Mouse (Mus musculus) spleen, adult 2 months (tissue): ENCODE measurements around the gene Lin54. TPM values are rescaled to one million over a fixed set of nuclear protein-coding genes. Genes with fewer than 3 reads are reported as not detected.

Experiments
- DNase-seq, 2 experiments: peaks; one replicate each; pipeline versions ENCODE4 v3.0.0 to v3.0.0-alpha.2; 2012 to 2021; ENCODE audit warnings: low spot score in 2 of 2, low read depth in 1 of 2
- H3K27ac ChIP-seq: fragments of 200-500 bp; 2 replicates; pipeline ENCODE4 v1.5.1; 2012; ENCODE audit warnings: low read length, inconsistent platforms; ENCODE audit not compliant: insufficient read depth
- H3K27me3 ChIP-seq: fragments of 200-500 bp; 2 replicates; pipeline ENCODE4 v1.6.1; 2012; ENCODE audit warnings: mild to moderate bottlenecking, moderate library complexity, low read length, inconsistent platforms; ENCODE audit not compliant: control insufficient read depth, insufficient read depth
- H3K36me3 ChIP-seq: fragments of 200-500 bp; 2 replicates; pipeline ENCODE4 v1.6.1; 2012; ENCODE audit warnings: mild to moderate bottlenecking, low read length, inconsistent platforms; ENCODE audit not compliant: control insufficient read depth, insufficient read depth
- H3K4me1 ChIP-seq: fragments of 200-500 bp; 2 replicates; pipeline ENCODE4 v1.6.1; 2011; ENCODE audit warnings: inconsistent platforms; ENCODE audit not compliant: control insufficient read depth, insufficient read depth, insufficient read length
- H3K4me3 ChIP-seq: fragments of 200-500 bp; 2 replicates; pipeline ENCODE4 v1.5.1; 2011; ENCODE audit warnings: mild to moderate bottlenecking, inconsistent platforms; ENCODE audit not compliant: insufficient read depth, insufficient read length; ENCODE audit errors: extremely low read depth
- CTCF ChIP-seq: fragments of 200-500 bp; IDR thresholded peaks from 2 replicates; pipeline ENCODE4 v1.5.1; 2011; ENCODE audit warnings: mild to moderate bottlenecking, inconsistent platforms; ENCODE audit not compliant: insufficient read depth, insufficient read length, insufficient replicate concordance; ENCODE audit errors: extremely low read depth
- POLR2A ChIP-seq: fragments of 200-500 bp; IDR thresholded peaks from 2 replicates; pipeline ENCODE4 v1.6.1; 2011; ENCODE audit warnings: low read depth, low read length, inconsistent platforms
- WGBS: fragments of 180-500 bp; shearing (Covaris S2); methylation state at CpG from one replicate; pipeline ENCODE4 v1.1.7; 2018; 5-methylcytosine and 5-hydroxymethylcytosine counted together
- polyA plus RNA-seq: library from polyadenylated mRNA; depleted of rRNA; stranded (reverse); fragments of >200 nt; gene quantifications from 2 replicates; pipeline ENCODE4 v1.2.3, GENCODE M21; 2012

Gene Lin54
- polyA plus RNA-seq, 1 experiment, result 3.4 TPM

DNA sequence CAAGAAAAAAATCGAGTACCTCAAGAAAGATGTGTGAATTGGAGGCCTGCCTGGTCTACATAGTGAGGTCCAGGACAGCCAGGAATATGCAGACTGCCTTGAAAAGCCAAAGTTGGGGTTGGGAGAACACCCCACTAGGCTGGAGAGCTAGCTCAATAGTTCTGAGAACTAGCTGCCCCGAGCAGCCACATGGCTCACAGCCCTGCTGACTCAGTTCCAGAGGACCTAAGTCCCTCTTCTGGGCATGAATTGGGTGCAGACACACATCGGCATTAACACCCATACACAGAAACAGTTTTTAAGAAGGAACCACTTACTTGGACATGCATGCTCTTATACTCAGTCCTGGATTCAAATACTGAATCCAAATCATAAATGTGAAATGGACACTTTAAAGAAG, 76.2 kb downstream of the Lin54 start:
- Histone ChIP-seq H3K4me1 (peaks cover 5% of the 10 kb centered on the region; the same call in 1 of the 2 replicates), H3K4me3 (no peak overlapping the region), H3K27me3 (no peaks in the 10 kb centered on the region), H3K27ac (no peak overlapping the region), H3K36me3 (peaks cover 17% of the 10 kb centered on the region)
- no peak for TF ChIP-seq CTCF
- TF ChIP-seq POLR2A, result no peak
- WGBS, result 57% methylated on average over 3 of the region's 3 CpGs
- no peak for DNase-seq

DNA sequence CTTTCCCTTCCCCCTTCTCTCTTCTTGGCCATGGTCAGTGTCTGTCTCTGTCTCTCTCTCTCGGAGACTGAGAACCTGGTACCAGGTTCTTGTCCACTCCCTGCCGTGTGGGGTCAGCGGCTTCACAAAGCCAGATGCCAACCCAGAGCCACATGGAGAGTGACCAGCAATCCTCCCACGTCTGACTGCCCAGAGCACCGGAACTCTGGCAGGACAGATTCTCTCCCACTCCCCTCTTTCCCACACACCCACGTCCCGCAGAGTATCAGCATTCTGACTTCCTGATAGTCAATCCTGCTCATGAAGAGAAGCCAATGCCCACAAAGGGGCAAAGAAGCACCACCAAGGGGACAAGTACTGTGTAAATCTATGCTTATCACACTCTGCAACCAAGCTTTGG, 76.8 kb downstream of the Lin54 start:
- Histone ChIP-seq H3K36me3 (peaks cover 17% of the 10 kb centered on the region), H3K4me3 (no peak overlapping the region), H3K27ac (no peak overlapping the region), H3K4me1 (peaks cover 5% of the 10 kb centered on the region; the same call in 1 of the 2 replicates), H3K27me3 (no peaks in the 10 kb centered on the region)
- TF ChIP-seq POLR2A (no peak), CTCF (no peak)
- DNase-seq, result no peak
- WGBS, result 86% methylated on average over 7 of the region's 7 CpGs

DNA sequence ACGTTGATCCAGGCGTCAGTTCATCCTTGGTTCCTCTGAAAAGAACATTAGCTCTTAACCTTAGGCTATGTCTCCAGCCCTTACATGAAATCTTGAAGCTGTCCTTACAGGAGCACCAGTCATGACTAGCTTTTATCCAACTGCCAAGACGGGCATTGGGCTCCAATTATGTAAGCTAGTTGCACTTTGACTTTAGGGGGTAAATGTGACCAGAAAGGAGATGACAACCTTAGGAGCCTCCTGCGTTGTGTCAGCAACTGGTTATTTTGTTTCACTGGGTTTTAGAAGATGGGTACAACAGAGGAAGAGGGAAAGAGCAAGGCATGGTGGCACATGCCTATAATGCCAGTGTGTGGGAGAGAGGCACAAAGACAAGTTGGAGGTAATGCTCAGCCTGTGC, 81.6 kb downstream of the Lin54 start:
- Histone ChIP-seq H3K4me3 (no peak overlapping the region), H3K36me3 (peaks cover 10% of the 10 kb centered on the region), H3K27ac (no peak overlapping the region), H3K27me3 (no peaks in the 10 kb centered on the region), H3K4me1 (peaks cover 5% of the 10 kb centered on the region; the same call in 1 of the 2 replicates)
- TF ChIP-seq POLR2A (no peak), CTCF (no peak)
- 88% methylated on average over 4 of the region's 4 CpGs for WGBS
- DNase-seq, result no peak

DNA sequence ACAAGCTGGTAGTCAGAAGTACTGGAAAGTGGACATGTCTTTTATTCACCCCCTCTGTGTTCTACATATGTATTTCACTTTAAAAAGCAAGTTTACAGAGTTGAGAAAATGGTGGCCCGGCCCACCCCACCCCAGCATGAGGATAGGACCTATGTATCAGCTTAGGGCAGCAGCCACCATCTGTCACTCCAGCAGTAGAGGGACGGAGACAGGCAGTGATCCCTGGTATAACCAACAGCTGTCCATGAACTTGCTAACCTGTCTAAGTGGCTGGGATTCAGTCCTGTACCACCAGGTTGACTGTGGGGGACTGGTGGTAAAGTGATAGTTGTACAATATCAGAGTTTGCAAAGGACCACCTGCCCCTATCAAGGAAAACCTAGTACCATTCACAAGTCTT, 82.4 kb downstream of the Lin54 start:
- WGBS, result 96% methylated on average over 2 of the region's 2 CpGs
- no peak for TF ChIP-seq POLR2A
- no peak for TF ChIP-seq CTCF
- Histone ChIP-seq H3K27me3 (no peaks in the 10 kb centered on the region), H3K27ac (no peak overlapping the region), H3K4me1 (peaks cover 5% of the 10 kb centered on the region; the same call in 1 of the 2 replicates), H3K4me3 (no peak overlapping the region), H3K36me3 (peaks cover 9% of the 10 kb centered on the region)
- no peak for DNase-seq

DNA sequence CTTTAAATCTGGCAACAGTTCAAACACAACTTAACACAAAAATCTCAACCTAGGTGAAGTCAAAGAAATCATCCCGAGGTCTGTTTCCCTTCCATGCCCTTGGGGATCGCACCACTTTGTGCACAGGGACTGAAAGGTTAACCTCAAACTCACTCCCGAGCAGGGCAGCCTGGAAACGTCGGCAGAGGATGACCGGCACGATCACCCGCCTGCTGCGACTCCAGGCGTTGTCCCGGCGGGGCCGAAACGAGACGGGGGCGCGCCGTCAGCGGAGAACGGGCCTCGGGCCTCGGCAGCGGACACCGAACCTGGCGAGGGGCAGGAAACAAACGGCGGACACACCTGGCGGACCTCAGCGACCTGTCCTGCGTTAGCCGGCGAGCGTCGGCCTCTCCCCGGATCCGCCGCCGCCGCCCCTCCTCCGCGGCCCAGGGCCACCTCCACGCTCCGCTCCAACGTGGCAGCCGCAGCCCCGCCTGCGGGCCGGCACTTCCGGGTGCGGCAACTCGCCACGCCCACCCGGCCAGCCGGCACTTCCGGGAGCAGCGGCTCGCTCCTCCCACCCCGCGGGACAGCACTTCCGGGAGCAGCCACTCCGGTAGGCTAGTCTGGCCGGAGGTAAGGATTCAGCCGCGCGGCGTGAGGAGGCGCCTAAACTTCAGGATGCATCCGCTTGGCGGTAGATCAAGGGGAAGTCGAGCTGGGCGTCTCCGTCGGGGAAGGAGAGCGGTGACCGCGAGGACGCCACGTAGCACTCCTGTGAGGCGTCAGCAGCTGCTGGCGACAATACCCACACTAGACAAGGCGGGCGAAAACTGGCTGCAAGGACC, 84.5 kb downstream of the Lin54 start, which contains the start of gene Sec31a:
Sec31a (minus strand) TSS at position 474 of the 830 bp plus-strand sequence.
- peaks cover 2% of the 10 kb centered on the region; the same call in 1 of the 2 replicates for H3K36me3 ChIP-seq
- peak within 1 kb of the TSS; percentile 91 for H3K27ac ChIP-seq
- DNase-seq, result peak; percentile 76 to 96
- H3K4me1 ChIP-seq, result peaks cover 5% of the 10 kb centered on the region; the same call in 1 of the 2 replicates
- WGBS, result under 1% methylated on average over 80 of the region's 82 CpGs
- TF ChIP-seq POLR2A, result peak; percentile 52
- TF ChIP-seq CTCF, result no peak
- peak within 1 kb of the TSS; percentile 98 for H3K4me3 ChIP-seq
- no peaks in the 10 kb centered on the region for H3K27me3 ChIP-seq

DNA sequence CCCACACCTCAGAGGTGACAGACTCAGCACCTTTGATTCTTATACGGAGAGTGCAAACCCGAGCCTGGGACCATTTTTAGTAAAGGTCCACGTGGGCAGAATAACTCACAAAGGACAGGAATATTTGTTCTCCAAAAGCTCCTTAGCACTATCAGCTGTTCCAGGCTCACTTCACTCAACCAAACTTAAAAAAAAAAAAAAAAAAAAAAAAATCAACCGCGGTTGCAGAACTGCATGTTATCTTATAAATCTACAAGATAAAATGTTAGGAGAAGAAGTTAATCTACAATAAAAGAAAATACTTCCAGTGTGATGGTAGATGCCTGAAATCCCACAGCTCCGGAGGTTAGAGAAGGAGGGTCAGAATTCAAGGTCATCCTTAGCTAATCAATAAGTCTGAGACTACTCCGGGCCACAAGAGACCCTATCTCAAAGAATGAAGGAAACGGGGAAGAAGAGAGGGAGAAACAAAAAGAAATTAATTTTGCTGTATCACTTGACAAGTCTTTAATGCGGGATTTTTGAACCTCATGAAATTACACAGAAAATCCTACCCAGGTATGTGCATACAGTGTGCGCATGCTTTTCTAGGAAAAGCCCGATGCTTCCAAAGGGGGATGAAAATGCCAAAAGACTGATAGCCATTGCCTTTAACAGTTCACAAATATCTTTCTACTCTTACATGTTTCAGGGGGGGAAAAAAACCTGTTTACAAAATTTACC, 85.8 kb downstream of the Lin54 start:
- no peak overlapping the region for H3K4me3 ChIP-seq

More for the DNA sequence above, 85.8 kb downstream of the Lin54 start:
- no peak for DNase-seq
- 58% methylated on average over 11 of the region's 11 CpGs for WGBS
- H3K36me3 ChIP-seq, result no peaks in the 10 kb centered on the region
- TF ChIP-seq CTCF, result no peak
- TF ChIP-seq POLR2A, result no peak
- H3K27ac ChIP-seq, result no peak overlapping the region
- H3K27me3 ChIP-seq, result no peaks in the 10 kb centered on the region
- peaks cover 5% of the 10 kb centered on the region; the same call in 1 of the 2 replicates for H3K4me1 ChIP-seq
